Mouse (Mus musculus) CH12.LX (cell line): ENCODE results near the gene Rnf115. TPM values are rescaled to one million over a fixed set of nuclear protein-coding genes. Genes with fewer than 3 reads are reported as not detected.

ENCODE experiments used
- DNase-seq: peaks from one replicate; pipeline ENCODE4 v3.0.0-alpha.2; 2013; ENCODE audit errors: extremely low read depth
- H3K27ac ChIP-seq: 2 replicates; pipeline ENCODE4 v1.5.1; 2012; ENCODE audit warnings: low read depth, mild to moderate bottlenecking, control low read depth, moderate library complexity; ENCODE audit not compliant: insufficient read depth
- H3K27me3 ChIP-seq: replicated peaks from 2 replicates; pipeline ENCODE3; 2012; ENCODE audit warnings: inconsistent platforms
- H3K36me3 ChIP-seq, 2 experiments: replicated peaks in 1 of 2; 2 replicates each; pipeline versions ENCODE3 to v1.6.1; 2012; ENCODE audit warnings: inconsistent platforms in 1 of 2, low read length in 1 of 2, mild to moderate bottlenecking in 1 of 2, mixed read lengths in 1 of 2, moderate library complexity in 1 of 2; ENCODE audit not compliant: control insufficient read depth in 1 of 2, insufficient read depth in 1 of 2
- H3K4me1 ChIP-seq, 2 experiments: 2 replicates each; pipeline ENCODE4 v1.6.1; 2012; ENCODE audit warnings: inconsistent platforms in 1 of 2, moderate library complexity in 1 of 2; ENCODE audit not compliant: insufficient read depth in 2 of 2, control insufficient read depth in 1 of 2
- H3K4me2 ChIP-seq: 2 replicates; pipeline ENCODE4 v1.6.1; 2012; ENCODE audit warnings: low read depth, mild to moderate bottlenecking, control low read depth; ENCODE audit not compliant: poor library complexity, insufficient read depth, severe bottlenecking
- H3K4me3 ChIP-seq, 3 experiments: fragments of 150-350 bp in 1 of 3; sonication (generic) in 1 of 3; replicated peaks in 1 of 3; 2 replicates each; pipeline versions ENCODE3 to v1.5.1; 2011 to 2012; ENCODE audit warnings: low read depth in 2 of 3, low read length in 2 of 3, mild to moderate bottlenecking in 2 of 3, moderate library complexity in 2 of 3, control low read depth in 1 of 3, improper control_type of control experiment in 1 of 3, inconsistent platforms in 1 of 3, mixed read lengths in 1 of 3; ENCODE audit not compliant: poor library complexity in 1 of 3
- H3K79me2 ChIP-seq: replicated peaks from 2 replicates; pipeline ENCODE4 v1.6.1; 2012; ENCODE audit warnings: mild to moderate bottlenecking, moderate library complexity; ENCODE audit not compliant: control insufficient read depth, poor library complexity, insufficient read depth, severe bottlenecking; ENCODE audit errors: extremely low read depth
- H3K9ac ChIP-seq: 2 replicates; pipeline ENCODE4 v1.6.1; 2012; ENCODE audit warnings: low read depth, mild to moderate bottlenecking, control low read depth, moderate library complexity; ENCODE audit not compliant: insufficient read depth
- H3K9me3 ChIP-seq: replicated peaks from 2 replicates; pipeline ENCODE3; 2012; ENCODE audit warnings: low read length, inconsistent platforms, mixed read lengths
- BHLHE40 ChIP-seq: IDR thresholded peaks from 2 replicates; pipeline ENCODE4 v1.6.1; 2011; ENCODE audit warnings: mild to moderate bottlenecking, low read depth, low read length, improper control_type of control experiment
- CHD1 ChIP-seq: IDR thresholded peaks from 2 replicates; pipeline ENCODE4 v1.6.1; 2012; ENCODE audit warnings: low read depth, low read length, improper control_type of control experiment, inconsistent platforms
- CHD2 ChIP-seq: IDR thresholded peaks from 2 replicates; pipeline ENCODE4 v1.6.1; 2011; ENCODE audit warnings: low read length, improper control_type of control experiment
- CTCF ChIP-seq, 2 experiments: IDR thresholded peaks in 1 of 2; conservative IDR thresholded peaks in 1 of 2; 2 replicates each; pipeline ENCODE4 v1.5.1; 2011 to 2012; ENCODE audit warnings: low read depth in 2 of 2, low read length in 2 of 2, improper control_type of control experiment in 1 of 2, inconsistent platforms in 1 of 2, mild to moderate bottlenecking in 1 of 2, moderate library complexity in 1 of 2
- E2F4 ChIP-seq: IDR thresholded peaks from 2 replicates; pipeline ENCODE4 v1.6.1; 2011; ENCODE audit warnings: low read depth, low read length, improper control_type of control experiment; ENCODE audit not compliant: insufficient replicate concordance
- ELF1 ChIP-seq: IDR thresholded peaks from 2 replicates; pipeline ENCODE4 v1.6.1; 2014; ENCODE audit warnings: low read depth, mild to moderate bottlenecking, inconsistent platforms, low read length, improper control_type of control experiment
- EP300 ChIP-seq: IDR thresholded peaks from 2 replicates; pipeline ENCODE4 v1.6.1; 2011; ENCODE audit warnings: low read length, improper control_type of control experiment
- ETS1 ChIP-seq: conservative IDR thresholded peaks from 2 replicates; pipeline ENCODE4 v1.6.1; 2012; ENCODE audit warnings: low read depth, mild to moderate bottlenecking, inconsistent platforms, low read length, improper control_type of control experiment, moderate library complexity
- GABPA ChIP-seq: IDR thresholded peaks from 2 replicates; pipeline ENCODE4 v1.6.1; 2012; ENCODE audit warnings: low read depth, low read length, improper control_type of control experiment, inconsistent platforms; ENCODE audit not compliant: insufficient replicate concordance
- HCFC1 ChIP-seq: IDR thresholded peaks from 2 replicates; pipeline ENCODE4 v1.6.1; 2012; ENCODE audit warnings: low read depth, mild to moderate bottlenecking, inconsistent platforms, low read length, improper control_type of control experiment
- IRF4 ChIP-seq: IDR thresholded peaks from 2 replicates; pipeline ENCODE4 v1.6.1; 2014; ENCODE audit warnings: low read depth, mild to moderate bottlenecking, inconsistent platforms, low read length, improper control_type of control experiment
- JUN ChIP-seq: IDR thresholded peaks from 2 replicates; pipeline ENCODE4 v1.6.1; 2011; ENCODE audit warnings: low read depth, mild to moderate bottlenecking, low read length, improper control_type of control experiment, moderate library complexity; ENCODE audit not compliant: insufficient read depth
- JUND ChIP-seq: conservative IDR thresholded peaks from 2 replicates; pipeline ENCODE4 v1.6.1; 2011; ENCODE audit warnings: low read depth, low read length, improper control_type of control experiment
- KAT2A ChIP-seq: IDR thresholded peaks from 2 replicates; pipeline ENCODE4 v1.6.1; 2012; ENCODE audit warnings: low read length, improper control_type of control experiment, inconsistent platforms; ENCODE audit not compliant: insufficient replicate concordance
- MAFK ChIP-seq: IDR thresholded peaks from 2 replicates; pipeline ENCODE4 v1.6.1; 2011; ENCODE audit warnings: low read length, improper control_type of control experiment; ENCODE audit not compliant: insufficient replicate concordance
- MAX ChIP-seq: IDR thresholded peaks from 2 replicates; pipeline ENCODE4 v1.6.1; 2011; ENCODE audit warnings: low read length, improper control_type of control experiment
- MAZ ChIP-seq: IDR thresholded peaks from 2 replicates; pipeline ENCODE4 v1.6.1; 2012; ENCODE audit warnings: low read depth, mild to moderate bottlenecking, inconsistent platforms, low read length, improper control_type of control experiment, moderate library complexity
- MEF2A ChIP-seq: IDR thresholded peaks from 2 replicates; pipeline ENCODE4 v1.6.1; 2014; ENCODE audit warnings: low read depth, mild to moderate bottlenecking, inconsistent platforms, low read length, improper control_type of control experiment, borderline replicate concordance
- MXI1 ChIP-seq: IDR thresholded peaks from 2 replicates; pipeline ENCODE4 v1.6.1; 2011; ENCODE audit warnings: mild to moderate bottlenecking, low read depth, low read length, improper control_type of control experiment
- MYC ChIP-seq: IDR thresholded peaks from 2 replicates; pipeline ENCODE4 v1.6.1; 2011; ENCODE audit warnings: low read depth, mild to moderate bottlenecking, improper control_type of control experiment, low read length
- NELFE ChIP-seq: IDR thresholded peaks from 2 replicates; pipeline ENCODE4 v1.6.1; 2011; ENCODE audit warnings: low read depth, low read length, improper control_type of control experiment
- NRF1 ChIP-seq: IDR thresholded peaks from 2 replicates; pipeline ENCODE4 v1.6.1; 2014; ENCODE audit warnings: low read depth, mild to moderate bottlenecking, inconsistent platforms, low read length, improper control_type of control experiment, moderate library complexity
- PAX5 ChIP-seq: IDR thresholded peaks from 2 replicates; pipeline ENCODE4 v1.6.1; 2012; ENCODE audit warnings: low read length, inconsistent platforms, mixed read lengths
- POLR2A ChIP-seq: IDR thresholded peaks from 2 replicates; pipeline ENCODE4 v1.6.1; 2011; ENCODE audit warnings: low read depth, mild to moderate bottlenecking, improper control_type of control experiment, low read length
- POLR2AphosphoS2 ChIP-seq: IDR thresholded peaks from 2 replicates; pipeline ENCODE4 v1.6.1; 2011; ENCODE audit warnings: low read depth, low read length, improper control_type of control experiment
- RAD21 ChIP-seq: IDR thresholded peaks from 2 replicates; pipeline ENCODE4 v1.6.1; 2011; ENCODE audit warnings: low read depth, mild to moderate bottlenecking, low read length, improper control_type of control experiment, moderate library complexity
- RCOR1 ChIP-seq: conservative IDR thresholded peaks from 2 replicates; pipeline ENCODE4 v1.6.1; 2012; ENCODE audit warnings: low read depth, mild to moderate bottlenecking, inconsistent platforms, low read length, improper control_type of control experiment
- SIN3A ChIP-seq: IDR thresholded peaks from 2 replicates; pipeline ENCODE4 v1.6.1; 2012; ENCODE audit warnings: low read length, improper control_type of control experiment, inconsistent platforms
- SMC3 ChIP-seq: IDR thresholded peaks from 2 replicates; pipeline ENCODE4 v1.6.1; 2011; ENCODE audit warnings: low read depth, low read length, improper control_type of control experiment
- TBP ChIP-seq: conservative IDR thresholded peaks from 2 replicates; pipeline ENCODE4 v1.6.1; 2011; ENCODE audit warnings: low read depth, low read length, improper control_type of control experiment
- TCF12 ChIP-seq: IDR thresholded peaks from 2 replicates; pipeline ENCODE4 v1.6.1; 2014; ENCODE audit warnings: low read depth, mild to moderate bottlenecking, inconsistent platforms, low read length, improper control_type of control experiment
- UBTF ChIP-seq: IDR thresholded peaks from 2 replicates; pipeline ENCODE4 v1.6.1; 2012; ENCODE audit warnings: low read depth, mild to moderate bottlenecking, inconsistent platforms, low read length, improper control_type of control experiment, moderate library complexity
- USF1 ChIP-seq: IDR thresholded peaks from 2 replicates; pipeline ENCODE4 v1.6.1; 2014; ENCODE audit warnings: low read depth, mild to moderate bottlenecking, inconsistent platforms, low read length, improper control_type of control experiment
- USF2 ChIP-seq: conservative IDR thresholded peaks from 2 replicates; pipeline ENCODE4 v1.6.1; 2011; ENCODE audit warnings: low read depth, low read length, improper control_type of control experiment
- ZC3H11A ChIP-seq: IDR thresholded peaks from 2 replicates; pipeline ENCODE4 v1.6.1; 2012; ENCODE audit warnings: low read depth, mild to moderate bottlenecking, inconsistent platforms, low read length, improper control_type of control experiment
- ZKSCAN1 ChIP-seq: IDR thresholded peaks from 2 replicates; pipeline ENCODE4 v1.6.1; 2012; ENCODE audit warnings: low read depth, inconsistent platforms, low read length, improper control_type of control experiment, borderline replicate concordance
- ZMIZ1 ChIP-seq: IDR thresholded peaks from 2 replicates; pipeline ENCODE4 v1.6.1; 2012; ENCODE audit warnings: low read depth, mild to moderate bottlenecking, inconsistent platforms, low read length, improper control_type of control experiment
- ZNF384 ChIP-seq: IDR thresholded peaks from 2 replicates; pipeline ENCODE4 v1.6.1; 2012; ENCODE audit warnings: low read depth, low read length, improper control_type of control experiment, inconsistent platforms
- dilution Hi-C: fragments of 300-500 bp; cut with MboI; formaldehyde crosslinking; loops from 2 replicates; pipeline ENCODE4 v1.14.3; 2020; ENCODE audit warnings: low sequenced_read_pairs; ENCODE audit not compliant: extremely low pct_unique_long_range_greater_than_20kb, extremely low pct_ligation_motif_present
- in situ Hi-C: fragments of 300-500 bp; cut with MboI; formaldehyde crosslinking; loops from 3 replicates; pipeline ENCODE4 v1.14.3; 2019; ENCODE audit warnings: low sequenced_read_pairs, low pct_ligation_motif_present, low pct_unique_long_range_greater_than_20kb, mixed read lengths
- polyA plus RNA-seq: library from polyadenylated mRNA; unstranded; fragments of >175 nt; gene quantifications from 2 replicates; pipeline ENCODE4 v1.2.1, GENCODE M21; 2012; ENCODE audit warnings: low read depth; ENCODE audit not compliant: insufficient read length
- total RNA-seq, 2 experiments: library from RNA; depleted of rRNA; stranded (reverse); fragments of 300-350 nt in 1 of 2; fragments of >200 nt in 1 of 2; gene quantifications; 2 replicates each; pipeline ENCODE4 v1.2.3; 2012 to 2014

Rnf115 gene
- 25.8 and 28.5 TPM in 2 replicates for total RNA-seq (2012; rRNA removed)
- total RNA-seq (2014; rRNA removed), result 79.3 and 83.5 TPM in 2 replicates
- polyA plus RNA-seq, result 61.1 and 64.7 TPM in 2 replicates

DNA sequence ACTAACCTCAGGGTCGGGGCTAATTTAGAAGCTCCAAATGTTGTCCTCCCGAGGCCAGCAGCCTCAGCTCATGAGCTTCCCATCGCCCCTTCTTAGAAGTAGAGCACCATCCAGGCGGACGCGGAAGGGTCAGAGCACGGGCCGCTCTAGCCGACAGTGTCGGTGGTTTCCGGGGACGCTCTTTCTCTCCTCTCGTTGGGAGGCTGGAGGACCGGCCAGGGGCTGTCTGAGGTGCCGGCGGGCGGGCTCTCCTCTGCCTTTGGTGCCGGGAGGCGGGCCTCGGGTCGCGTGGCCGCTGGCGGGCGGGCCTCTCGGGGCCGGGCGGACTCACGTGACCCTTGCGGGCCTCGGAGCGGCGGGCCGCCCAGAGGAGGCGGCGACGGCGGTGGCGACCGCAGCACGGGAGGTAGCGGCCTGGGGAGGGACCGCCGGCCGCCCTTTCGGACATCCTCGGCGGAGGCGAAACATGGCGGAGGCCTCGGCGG, at the start of gene Rnf115, which contains the start of gene Polr3c:
Rnf115 (plus strand) TSS at position 322 of the 485 bp plus-strand sequence.
Polr3c (minus strand) TSS at position 286 of the 485 bp plus-strand sequence.
- peaks cover 7 to 44% of the 10 kb centered on the region in 2 experiments for H3K4me1 ChIP-seq
- H3K79me2 ChIP-seq, result peaks cover 62% of the 10 kb centered on the region
- 0 out of 2 replicates have a peak, but pooled peaks have one; percentile 46 for TF ChIP-seq CHD1
- TF ChIP-seq GABPA, result peak; percentile 95
- TF ChIP-seq EP300, result no peak
- no peak for TF ChIP-seq ZKSCAN1
- peak; percentile 53 for TF ChIP-seq NRF1
- TF ChIP-seq MXI1, result peak; percentile 85
- TF ChIP-seq ZC3H11A, result no peak
- no peak for TF ChIP-seq ZNF384
- peak; percentile 49; the same call in 1 of the 2 replicates for TF ChIP-seq MYC
- TF ChIP-seq MAX, result peak; percentile 30; the same call in 1 of the 2 replicates
- TF ChIP-seq BHLHE40, result peak; percentile 99
- peak; percentile 86 for TF ChIP-seq ZMIZ1
- peak; percentile 78; the same call in 1 of the 2 replicates for TF ChIP-seq KAT2A
- TF ChIP-seq PAX5, result no peak
- no peak for TF ChIP-seq RAD21
- peak; percentile 88 for TF ChIP-seq NELFE
- TF ChIP-seq MEF2A, result peak; percentile 12; the same call in 1 of the 2 replicates
- TF ChIP-seq USF2, result no peak; the same call in 1 of the 2 replicates
- no peak for TF ChIP-seq JUND
- no peak; the same call in 1 of the 2 replicates for TF ChIP-seq UBTF
- TF ChIP-seq E2F4, result no peak
- 0 out of 2 replicates have a peak, but pooled peaks have one; percentile 55 for TF ChIP-seq TBP
- peak; percentile 64; the same call in 1 of the 2 replicates for TF ChIP-seq IRF4
- TF ChIP-seq USF1, result peak; percentile 90
- TF ChIP-seq HCFC1, result peak; percentile 94
- TF ChIP-seq POLR2A, result peak; percentile 92
- peak; percentile 98 for TF ChIP-seq ELF1
- peak; percentile 50; the same call in 1 of the 2 replicates for TF ChIP-seq RCOR1
- no peak for TF ChIP-seq SMC3
- TF ChIP-seq CHD2, result no peak
- TF ChIP-seq MAZ, result 0 out of 2 replicates have a peak, but pooled peaks have one; percentile 50
- no peak for TF ChIP-seq CTCF (conservative IDR thresholded peaks at IDR 0.05 in 1 of 2, IDR thresholded peaks at IDR 0.05 in 1 of 2; ENCODE audit: low read depth in 2 of 2, low read length in 2 of 2)
- peak; percentile 89 for TF ChIP-seq TCF12
- no peak for TF ChIP-seq JUN
- peak; percentile 54; the same call in 1 of the 2 replicates for TF ChIP-seq ETS1
- TF ChIP-seq POLR2AphosphoS2, result peak; percentile 87
- peak; percentile 98 for TF ChIP-seq SIN3A
- TF ChIP-seq MAFK, result no peak
- peaks cover 19 to 37% of the 10 kb centered on the region in 2 experiments for H3K36me3 ChIP-seq
- dilution Hi-C loops, result no loop called here
- H3K4me2 ChIP-seq, result peak within 1 kb of the TSS; percentile 99
- no peaks in the 10 kb centered on the region for H3K27me3 ChIP-seq
- peak; percentile 88 for DNase-seq
- peak within 1 kb of the TSS; percentile 98 for H3K9ac ChIP-seq
- in situ Hi-C loops, result no loop called here
- H3K4me3 ChIP-seq, result peak within 1 kb of the TSS; percentile 82 to 100 (median 96)
- H3K9me3 ChIP-seq, result no peaks in the 10 kb centered on the region
- H3K27ac ChIP-seq, result peak within 1 kb of the TSS; percentile 74
